Mouse (Mus musculus): ENCODE data around the gene Lat2.
A peak's percentile ranks its signal among the peaks of the same experiment; 100 is the strongest.
"Not testable (repeated sequence)": the region's sequence is repeated elsewhere in the genome, so short reads cannot be mapped to it uniquely, and the experiment has no call there.

Lat2 gene

DNA sequence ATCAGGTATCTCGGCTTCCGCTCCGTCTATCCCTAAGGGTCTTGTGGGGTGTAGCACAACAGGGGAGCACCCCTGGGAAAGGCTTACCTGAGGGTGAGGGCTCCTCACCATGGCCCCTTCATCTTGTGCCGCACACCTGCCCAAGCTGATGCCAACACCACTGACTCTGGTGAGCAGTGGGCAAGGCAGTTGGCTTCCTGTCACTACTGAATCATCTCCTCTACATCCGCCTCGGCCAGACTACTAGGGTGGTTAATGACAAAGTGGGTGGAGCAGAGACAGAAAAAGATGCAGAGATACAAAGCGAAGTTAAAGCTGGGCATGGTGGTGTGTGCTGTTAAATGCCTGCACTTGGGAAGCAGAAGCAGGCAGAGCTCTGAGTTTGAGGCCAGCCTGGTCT is at the start of gene Lat2:
Gene Lat2 (minus strand): TSS at position 224 of the 400 bp plus-strand sequence.
- DNase-seq (ENCODE audit: extremely low read depth, low read depth, low spot score) = no peak

DNA sequence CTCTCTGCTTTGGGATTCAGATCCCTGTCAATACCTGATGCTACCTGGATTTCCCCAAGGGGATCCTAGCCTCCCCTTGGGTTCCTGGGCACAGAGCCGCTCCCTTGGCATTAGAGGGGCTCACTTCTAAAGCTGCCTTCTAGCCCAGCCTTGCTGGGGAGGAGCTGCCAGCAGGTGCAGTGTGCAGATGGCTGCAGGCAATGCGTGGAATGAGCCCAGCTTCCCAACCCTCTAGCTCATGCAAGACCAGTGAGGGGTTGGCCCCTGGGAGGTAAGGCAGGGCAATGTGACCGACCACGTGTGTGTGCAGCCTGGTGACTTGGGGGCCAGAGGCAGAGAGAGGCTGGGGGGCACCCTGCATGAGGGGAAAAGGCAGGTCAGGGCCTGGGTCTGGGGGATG is 41.9 kb upstream of the Lat2 start:
- no peak for DNase-seq (ENCODE audit: extremely low read depth, low read depth, low spot score)

GRCm38 (mm10) chr5:134652015-134652414 is 37.2 kb upstream of the Lat2 start:
- DNase-seq (ENCODE audit: extremely low read depth, low read depth, low spot score) = peak; percentile 86

DNA sequence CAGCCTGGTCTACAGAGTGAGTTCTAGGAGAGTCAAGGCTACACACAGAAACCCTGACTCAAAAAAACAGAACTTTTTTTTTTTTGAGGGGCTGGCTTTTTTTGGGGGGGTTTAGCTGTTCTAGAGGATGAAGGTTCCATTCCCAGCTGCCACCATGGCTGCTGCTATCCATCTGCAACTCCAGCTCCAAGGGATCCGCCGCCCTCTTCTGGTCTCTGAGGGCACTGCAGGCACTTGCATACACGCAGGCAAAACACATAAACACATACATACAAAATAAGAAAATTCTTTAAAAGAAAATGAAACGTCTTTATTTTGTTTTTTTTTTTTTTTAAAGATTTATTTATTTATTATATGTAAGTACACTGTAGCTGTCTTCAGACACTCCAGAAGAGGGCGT is 36.1 kb upstream of the Lat2 start:
- no peak for DNase-seq (ENCODE audit: extremely low read depth, low read depth, low spot score)

DNA sequence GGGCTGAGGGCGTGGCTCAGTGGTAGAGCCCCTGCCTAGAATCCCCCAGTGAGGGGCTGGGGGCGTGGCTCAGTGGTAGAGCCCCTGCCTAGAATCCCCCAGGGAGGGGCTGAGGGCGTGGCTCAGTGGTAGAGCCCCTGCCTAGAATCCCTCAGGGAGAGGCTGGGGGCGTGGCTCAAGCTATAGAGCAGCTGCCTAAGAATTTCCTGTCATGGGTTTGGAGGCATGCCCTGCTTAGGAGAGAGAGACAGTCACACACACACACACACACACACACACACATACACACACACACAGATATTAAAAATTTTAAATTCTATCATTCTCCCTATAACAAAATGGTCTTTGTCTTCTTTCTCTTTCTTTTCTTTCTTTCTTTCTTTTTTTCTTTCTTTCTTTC is 34.2 kb upstream of the Lat2 start:
- DNase-seq (ENCODE audit: extremely low read depth, low read depth, low spot score) = not testable (repeated sequence)

DNA sequence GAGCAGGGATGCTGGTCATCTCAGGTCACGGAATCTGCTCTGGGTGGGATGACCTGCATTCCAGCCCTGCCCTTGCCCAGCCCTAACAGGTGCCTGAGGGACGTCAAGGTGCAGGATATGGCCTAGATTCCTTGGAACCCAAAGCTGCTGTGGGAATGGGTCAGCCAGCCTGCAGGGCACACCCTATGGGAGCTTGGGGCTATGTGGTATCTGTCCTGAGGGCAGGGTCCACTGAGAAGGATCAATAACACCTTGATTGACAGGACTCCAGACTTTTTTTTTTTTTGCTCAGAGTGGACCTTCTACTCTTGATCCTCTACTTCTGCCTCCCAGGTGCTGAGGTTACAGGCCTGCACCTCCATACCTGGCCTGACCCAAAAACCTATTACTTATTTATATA is 32.6 kb upstream of the Lat2 start:
- DNase-seq (ENCODE audit: extremely low read depth, low read depth, low spot score) = no peak

GRCm38 (mm10) chr5:134646461-134646860 is 31.6 kb upstream of the Lat2 start:
- no peak for DNase-seq (ENCODE audit: extremely low read depth, low read depth, low spot score)

- DNase-seq (ENCODE audit: extremely low read depth, low read depth, low spot score) = no peak
These were observed 29.9 kb upstream of the Lat2 start for GRCm38 (mm10) chr5:134644643-134645118.

DNA sequence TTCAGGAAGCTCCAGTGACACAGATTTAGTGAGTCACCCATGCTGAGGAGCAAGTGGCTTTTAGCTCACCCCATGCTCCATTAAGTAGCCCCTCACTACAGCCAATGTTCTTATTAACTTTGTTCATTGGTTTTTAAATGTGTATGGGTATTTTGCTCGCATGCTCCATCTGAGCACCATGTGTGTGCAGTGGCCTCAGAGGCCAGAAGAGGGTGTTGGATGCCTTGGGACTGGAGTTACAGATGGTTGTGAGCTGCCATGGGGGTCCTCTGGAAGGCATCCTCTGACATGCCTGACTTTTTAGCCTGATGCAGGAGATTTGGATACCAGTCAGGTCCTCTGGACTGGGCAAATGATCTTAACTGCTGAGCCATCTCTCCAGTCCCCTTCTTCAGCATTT is 29.3 kb upstream of the Lat2 start:
- no peak for DNase-seq (ENCODE audit: extremely low read depth, low read depth, low spot score)

DNA sequence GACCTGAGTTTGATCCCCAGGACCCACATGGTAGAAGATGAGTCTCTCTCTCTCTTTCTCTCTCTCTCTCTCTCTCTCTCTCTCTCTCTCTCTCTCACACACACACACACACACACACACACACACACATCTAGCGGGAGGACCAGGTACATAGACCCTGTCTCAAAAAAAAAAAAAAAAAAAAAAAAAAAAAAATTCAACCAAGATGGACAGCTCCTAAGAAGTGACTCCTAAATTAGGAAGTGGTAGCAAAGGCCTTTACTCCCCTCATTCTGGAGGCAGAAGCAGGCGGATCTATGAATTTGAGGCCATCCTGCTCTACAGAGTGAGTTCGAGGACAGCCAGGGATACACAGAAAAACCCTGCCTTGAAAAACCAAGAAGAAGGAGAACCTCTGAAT is 25.5 kb upstream of the Lat2 start:
- no peak for DNase-seq (ENCODE audit: extremely low read depth, low read depth, low spot score)

DNA sequence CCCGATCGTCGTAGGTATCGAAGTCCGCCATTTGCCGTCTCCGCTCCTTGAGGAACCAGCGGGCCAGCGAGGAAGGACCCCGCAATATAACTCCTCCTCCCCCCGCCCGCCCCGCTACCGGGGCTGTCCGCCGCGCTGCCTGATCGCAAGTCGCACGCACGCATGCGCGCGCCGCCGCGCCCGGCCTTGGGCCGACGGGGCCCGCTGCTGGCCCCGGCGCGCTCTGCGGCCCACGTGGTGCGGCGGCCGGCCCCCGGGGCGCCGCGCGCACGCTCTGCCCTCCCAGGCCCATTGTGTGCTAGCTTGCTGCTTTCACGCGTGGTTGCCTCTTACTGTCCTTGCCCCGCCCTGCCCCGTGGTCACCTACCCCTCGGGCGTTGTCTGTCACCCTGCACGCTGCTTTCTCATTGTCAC is 24.5 kb upstream of the Lat2 start, which contains the start of gene Eif4h:
Gene Eif4h (minus strand): TSS at position 222 of the 414 bp plus-strand sequence.
- DNase-seq (ENCODE audit: extremely low read depth, low read depth, low spot score) = peak; percentile 40

- no peak for DNase-seq (ENCODE audit: extremely low read depth, low read depth, low spot score)
These were observed 23.8 kb upstream of the Lat2 start for GRCm38 (mm10) chr5:134638461-134639268.

GRCm38 (mm10) chr5:134637820-134638367 is 23.1 kb upstream of the Lat2 start:
- no peak for DNase-seq (ENCODE audit: extremely low read depth, low read depth, low spot score)

DNA sequence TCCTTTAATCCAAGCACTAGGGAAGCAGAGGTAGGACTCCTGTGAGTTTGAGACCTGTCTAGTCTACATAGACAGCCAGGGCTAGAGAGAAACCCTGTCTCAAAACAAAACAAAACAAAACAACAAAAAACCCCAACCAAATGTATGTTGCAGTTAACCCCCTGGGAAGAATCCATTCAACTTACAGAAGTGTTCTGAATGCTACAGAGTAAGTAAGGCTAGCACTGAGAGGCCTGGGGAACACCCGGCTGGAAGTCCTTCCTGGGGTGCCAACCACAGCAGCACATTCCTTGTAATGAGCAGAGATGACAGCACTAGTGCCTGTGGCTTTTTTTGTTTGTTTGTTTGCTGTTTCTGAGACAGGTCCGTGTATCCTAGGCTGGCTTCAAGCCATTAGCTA is 18.0 kb upstream of the Lat2 start:
- no peak for DNase-seq (ENCODE audit: extremely low read depth, low read depth, low spot score)

DNA sequence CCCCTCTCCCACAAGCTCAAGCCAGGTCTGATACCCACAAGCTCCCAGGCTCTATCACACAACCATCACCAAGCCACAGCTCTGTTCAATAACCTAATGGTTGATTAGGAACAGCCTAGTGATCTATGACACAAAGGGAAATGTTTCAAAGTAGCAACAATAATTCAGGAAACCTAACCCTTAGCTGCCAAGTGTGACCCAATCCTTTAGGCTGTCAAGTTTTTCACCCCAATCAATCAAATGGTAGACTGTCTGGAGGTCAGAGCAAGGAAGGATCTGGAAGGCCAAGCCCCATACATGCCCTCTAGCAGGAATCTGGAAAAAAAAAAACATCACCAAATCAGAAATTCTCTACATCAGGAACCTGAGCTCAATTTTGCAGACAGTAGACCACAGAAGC is 16.0 kb upstream of the Lat2 start:
- no peak for DNase-seq (ENCODE audit: extremely low read depth, low read depth, low spot score)

GRCm38 (mm10) chr5:134629508-134629907 is 14.7 kb upstream of the Lat2 start:
- DNase-seq (ENCODE audit: extremely low read depth, low read depth, low spot score) = no peak

DNA sequence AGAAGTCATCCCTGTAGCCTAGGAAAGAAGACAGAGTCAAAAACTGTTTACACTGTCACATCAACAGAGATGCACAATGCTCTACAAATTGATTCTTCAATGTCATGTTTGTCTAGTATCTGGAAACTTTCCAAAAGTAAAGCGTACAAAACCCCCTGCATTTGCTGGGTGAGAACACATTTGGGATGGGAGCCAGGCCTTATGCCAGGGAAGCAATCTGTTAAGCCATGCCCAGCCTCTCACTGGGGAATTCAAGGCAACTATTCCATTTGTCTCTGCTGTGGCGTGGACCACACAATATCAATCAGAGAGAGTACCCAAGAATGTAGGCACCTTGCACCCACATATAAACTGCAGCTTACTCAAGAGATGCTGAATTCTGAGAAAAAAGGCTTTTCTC is 7.2 kb upstream of the Lat2 start:
- no peak for DNase-seq (ENCODE audit: extremely low read depth, low read depth, low spot score)

DNA sequence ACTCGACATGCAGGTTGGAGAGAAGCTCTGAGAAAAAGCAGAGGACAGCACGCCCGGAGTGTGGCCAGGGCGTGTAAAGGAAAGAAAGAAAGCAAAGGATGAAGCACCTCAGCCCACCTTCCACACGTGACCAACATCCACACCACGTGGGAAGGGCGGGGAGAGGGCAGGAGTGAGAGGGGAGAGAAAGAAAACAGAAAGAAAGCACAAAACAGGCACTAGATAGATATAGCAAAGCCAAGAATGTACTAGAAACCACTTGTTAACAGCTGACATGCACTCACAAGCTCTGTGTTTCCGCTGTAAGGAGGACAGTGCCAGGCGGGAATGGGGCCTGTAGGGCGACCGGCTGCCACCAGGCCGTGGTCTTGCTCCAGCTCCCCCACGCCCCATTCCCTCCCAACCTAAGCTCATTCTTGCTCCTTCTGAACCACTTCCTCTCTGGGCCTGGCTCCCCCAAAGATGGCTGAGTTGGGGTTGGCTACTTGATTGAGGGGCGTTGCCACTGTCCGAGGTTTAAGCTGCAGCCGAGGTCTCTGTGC is 6.3 kb upstream of the Lat2 start:
- DNase-seq (ENCODE audit: extremely low read depth, low read depth, low spot score) = no peak

DNA sequence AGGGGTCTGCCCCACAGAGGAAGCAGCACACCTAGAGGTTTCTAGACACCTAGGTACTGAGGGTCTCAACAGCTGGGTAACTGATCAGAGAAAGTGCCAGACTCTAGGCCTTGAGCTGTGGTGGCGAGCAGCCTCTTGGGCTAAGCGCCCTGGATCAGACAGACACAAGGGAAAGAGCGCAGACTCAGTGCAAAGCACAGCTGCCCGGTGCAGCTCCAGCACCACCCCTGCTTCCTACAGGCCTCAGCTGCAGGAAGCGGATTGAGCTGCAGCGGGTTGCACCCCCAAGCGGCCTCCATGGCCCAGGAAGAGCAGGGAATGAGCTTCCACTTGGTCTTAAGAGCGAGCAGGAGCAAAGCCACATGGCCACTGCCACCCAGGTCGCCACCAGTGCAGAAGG is 5.6 kb upstream of the Lat2 start:
- no peak for DNase-seq (ENCODE audit: extremely low read depth, low read depth, low spot score)

- no peak for DNase-seq (ENCODE audit: extremely low read depth, low read depth, low spot score)
These were observed 2.2 kb upstream of the Lat2 start for GRCm38 (mm10) chr5:134617071-134617470.

- no peak for DNase-seq (ENCODE audit: extremely low read depth, low read depth, low spot score)
These were observed 955 bp upstream of the Lat2 start for GRCm38 (mm10) chr5:134615780-134616179.

DNA sequence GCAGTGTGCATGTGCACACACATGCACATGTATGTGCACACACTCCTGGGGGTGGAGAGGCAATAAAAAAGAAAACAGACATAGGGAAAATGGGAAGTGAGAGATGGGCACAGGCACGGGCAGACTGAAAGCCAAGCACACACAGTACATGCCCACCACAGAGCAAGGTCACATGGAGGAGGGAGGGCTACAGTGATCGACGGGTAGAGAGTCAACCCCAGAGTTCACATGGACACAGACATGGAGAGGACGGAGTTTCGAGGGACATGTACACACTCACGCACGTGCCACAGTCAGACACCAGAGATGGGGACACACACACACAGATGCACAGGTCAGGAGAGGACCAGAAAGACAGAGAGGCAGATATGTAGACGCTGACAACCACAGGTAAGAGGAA is 555 bp upstream of the Lat2 start:
- DNase-seq (ENCODE audit: extremely low read depth, low read depth, low spot score) = no peak

Data from fat pad, adult 2 months (tissue).